Mouse (Mus musculus) C3H10T1/2 (cell line): Measurements from ENCODE around the gene Gm21953. TPM values are rescaled to one million over a fixed set of nuclear protein-coding genes. Genes with fewer than 3 reads are reported as not detected.

ENCODE experiments used
- polyA plus RNA-seq, 2 experiments: library from polyadenylated mRNA; unstranded; fragments of >200 nt; fragmentation: generic; extraction: Trizol; gene quantifications; one replicate each; pipeline ENCODE4 v1.2.1; 2012; ENCODE audit warnings: missing spikeins in 2 of 2

Gm21953 gene
- polyA plus RNA-seq: not detected

DNA sequence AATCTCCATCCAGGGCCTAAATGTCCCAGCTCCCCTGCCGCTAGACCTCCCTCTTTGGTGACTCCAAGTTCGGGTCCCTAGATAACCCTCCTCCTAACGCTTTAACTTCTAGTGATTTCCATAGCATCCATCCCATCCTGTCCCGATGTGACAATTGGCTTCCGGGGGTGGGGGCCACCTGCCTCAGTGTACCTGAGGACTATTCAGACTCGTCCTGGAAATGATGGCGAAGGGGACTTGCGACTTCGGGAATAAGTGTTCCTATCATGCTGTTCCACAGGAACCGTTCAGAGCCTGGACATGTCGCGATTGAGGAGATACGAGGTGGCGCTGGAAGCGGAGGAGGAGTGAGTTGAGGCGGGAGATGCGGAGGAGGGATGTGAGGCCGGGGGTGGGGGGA lies at the start of gene Gm21953:
Gene Gm21953, plus strand, starts transcription at position 301 of the 400 bp plus-strand sequence.

DNA sequence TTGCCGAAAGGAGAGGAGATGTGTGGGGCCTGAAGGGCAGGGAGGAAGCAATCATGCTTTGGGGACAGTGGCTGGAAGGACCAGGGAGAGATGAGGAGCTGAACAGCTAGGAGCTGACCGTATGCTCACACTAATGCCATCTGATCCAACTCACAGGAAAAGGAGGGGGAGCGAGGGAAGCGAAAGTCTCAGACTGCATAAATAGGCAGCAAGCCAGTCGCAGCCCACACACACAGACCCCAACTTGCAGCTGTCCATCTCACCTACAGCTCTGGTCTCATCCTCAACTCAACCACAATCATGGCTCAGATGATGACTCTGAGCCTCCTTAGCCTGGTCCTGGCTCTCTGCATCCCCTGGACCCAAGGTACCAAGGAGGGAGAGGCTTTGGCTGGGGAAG lies 38.6 kb upstream of the Gm21953 start, which contains the start of gene Ccl21b:
Gene Ccl21b, plus strand, starts transcription at position 301 of the 400 bp plus-strand sequence.

DNA sequence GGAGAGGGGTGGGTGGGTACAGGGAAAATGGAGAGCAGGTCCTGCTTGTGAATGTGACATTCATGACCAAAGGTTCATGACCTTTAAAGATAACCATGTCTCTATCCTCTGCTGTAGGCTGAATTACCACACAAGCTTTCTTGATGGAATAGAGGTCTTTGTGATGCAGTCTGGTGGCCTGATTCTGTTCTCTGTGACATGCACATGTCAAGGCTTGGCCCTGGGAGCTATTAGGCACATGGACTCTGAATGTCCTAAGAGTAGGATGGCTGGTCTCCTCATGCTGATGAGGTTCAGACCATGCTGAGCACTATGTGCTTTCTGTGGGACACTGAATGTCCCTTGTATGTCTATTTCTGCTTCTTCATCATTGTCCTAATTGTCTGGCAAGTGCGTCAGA lies 24.0 kb downstream of the Gm21953 start, which contains the start of gene Fam205a3:
Gene Fam205a3, plus strand, starts transcription at position 301 of the 400 bp plus-strand sequence.

Other genes with a start within 250 kb of the Gm21953 start
- gene Gm3893, start 203.1 kb upstream of the Gm21953 start, polyA plus RNA-seq: not detected
- gene Gm13304, start 179.4 kb upstream of the Gm21953 start, polyA plus RNA-seq: not detected
- gene Gm13306, start 140.8 kb upstream of the Gm21953 start, polyA plus RNA-seq: not detected
- gene Gm13305, start 125.7 kb upstream of the Gm21953 start, polyA plus RNA-seq: under 1 TPM in 1 of 2 experiments, not detected in 1; 0.06 TPM
- gene Gm10600, start 53.6 kb upstream of the Gm21953 start, polyA plus RNA-seq: not detected
- not detected for gene Ccl21b, start 38.5 kb upstream of the Gm21953 start, polyA plus RNA-seq
- gene Fam205a3, start 24.1 kb downstream of the Gm21953 start, polyA plus RNA-seq: not detected
- not detected for gene Gm21586, start 145.1 kb downstream of the Gm21953 start, polyA plus RNA-seq
- gene Gm2163, start 172.5 kb downstream of the Gm21953 start, polyA plus RNA-seq: not detected
- not detected for gene Fam205a2, start 233.9 kb downstream of the Gm21953 start, polyA plus RNA-seq